Mouse (Mus musculus) CH12.LX (cell line): ENCODE data around the gene Txnrd1. TPM values are rescaled to one million over a fixed set of nuclear protein-coding genes. Genes with fewer than 3 reads are reported as not detected.

ENCODE experiments used
- DNase-seq: peaks from one replicate; pipeline ENCODE4 v3.0.0-alpha.2; 2013; ENCODE audit errors: extremely low read depth
- H3K27ac ChIP-seq: 2 replicates; pipeline ENCODE4 v1.5.1; 2012; ENCODE audit warnings: low read depth, mild to moderate bottlenecking, control low read depth, moderate library complexity; ENCODE audit not compliant: insufficient read depth
- H3K27me3 ChIP-seq: replicated peaks from 2 replicates; pipeline ENCODE3; 2012; ENCODE audit warnings: inconsistent platforms
- H3K36me3 ChIP-seq, 2 experiments: replicated peaks in 1 of 2; 2 replicates each; pipeline versions ENCODE3 to v1.6.1; 2012; ENCODE audit warnings: inconsistent platforms in 1 of 2, low read length in 1 of 2, mild to moderate bottlenecking in 1 of 2, mixed read lengths in 1 of 2, moderate library complexity in 1 of 2; ENCODE audit not compliant: control insufficient read depth in 1 of 2, insufficient read depth in 1 of 2
- H3K4me1 ChIP-seq, 2 experiments: 2 replicates each; pipeline ENCODE4 v1.6.1; 2012; ENCODE audit warnings: inconsistent platforms in 1 of 2, moderate library complexity in 1 of 2; ENCODE audit not compliant: insufficient read depth in 2 of 2, control insufficient read depth in 1 of 2
- H3K4me2 ChIP-seq: 2 replicates; pipeline ENCODE4 v1.6.1; 2012; ENCODE audit warnings: low read depth, mild to moderate bottlenecking, control low read depth; ENCODE audit not compliant: poor library complexity, insufficient read depth, severe bottlenecking
- H3K4me3 ChIP-seq, 3 experiments: fragments of 150-350 bp in 1 of 3; sonication (generic) in 1 of 3; replicated peaks in 1 of 3; 2 replicates each; pipeline versions ENCODE3 to v1.5.1; 2011 to 2012; ENCODE audit warnings: low read depth in 2 of 3, low read length in 2 of 3, mild to moderate bottlenecking in 2 of 3, moderate library complexity in 2 of 3, control low read depth in 1 of 3, improper control_type of control experiment in 1 of 3, inconsistent platforms in 1 of 3, mixed read lengths in 1 of 3; ENCODE audit not compliant: poor library complexity in 1 of 3
- H3K79me2 ChIP-seq: replicated peaks from 2 replicates; pipeline ENCODE4 v1.6.1; 2012; ENCODE audit warnings: mild to moderate bottlenecking, moderate library complexity; ENCODE audit not compliant: control insufficient read depth, poor library complexity, insufficient read depth, severe bottlenecking; ENCODE audit errors: extremely low read depth
- H3K9ac ChIP-seq: 2 replicates; pipeline ENCODE4 v1.6.1; 2012; ENCODE audit warnings: low read depth, mild to moderate bottlenecking, control low read depth, moderate library complexity; ENCODE audit not compliant: insufficient read depth
- H3K9me3 ChIP-seq: replicated peaks from 2 replicates; pipeline ENCODE3; 2012; ENCODE audit warnings: low read length, inconsistent platforms, mixed read lengths
- BHLHE40 ChIP-seq: IDR thresholded peaks from 2 replicates; pipeline ENCODE4 v1.6.1; 2011; ENCODE audit warnings: mild to moderate bottlenecking, low read depth, low read length, improper control_type of control experiment
- CHD2 ChIP-seq: IDR thresholded peaks from 2 replicates; pipeline ENCODE4 v1.6.1; 2011; ENCODE audit warnings: low read length, improper control_type of control experiment
- ELF1 ChIP-seq: IDR thresholded peaks from 2 replicates; pipeline ENCODE4 v1.6.1; 2014; ENCODE audit warnings: low read depth, mild to moderate bottlenecking, inconsistent platforms, low read length, improper control_type of control experiment
- ETS1 ChIP-seq: conservative IDR thresholded peaks from 2 replicates; pipeline ENCODE4 v1.6.1; 2012; ENCODE audit warnings: low read depth, mild to moderate bottlenecking, inconsistent platforms, low read length, improper control_type of control experiment, moderate library complexity
- HCFC1 ChIP-seq: IDR thresholded peaks from 2 replicates; pipeline ENCODE4 v1.6.1; 2012; ENCODE audit warnings: low read depth, mild to moderate bottlenecking, inconsistent platforms, low read length, improper control_type of control experiment
- JUND ChIP-seq: conservative IDR thresholded peaks from 2 replicates; pipeline ENCODE4 v1.6.1; 2011; ENCODE audit warnings: low read depth, low read length, improper control_type of control experiment
- KAT2A ChIP-seq: IDR thresholded peaks from 2 replicates; pipeline ENCODE4 v1.6.1; 2012; ENCODE audit warnings: low read length, improper control_type of control experiment, inconsistent platforms; ENCODE audit not compliant: insufficient replicate concordance
- MAFK ChIP-seq: IDR thresholded peaks from 2 replicates; pipeline ENCODE4 v1.6.1; 2011; ENCODE audit warnings: low read length, improper control_type of control experiment; ENCODE audit not compliant: insufficient replicate concordance
- MAX ChIP-seq: IDR thresholded peaks from 2 replicates; pipeline ENCODE4 v1.6.1; 2011; ENCODE audit warnings: low read length, improper control_type of control experiment
- MAZ ChIP-seq: IDR thresholded peaks from 2 replicates; pipeline ENCODE4 v1.6.1; 2012; ENCODE audit warnings: low read depth, mild to moderate bottlenecking, inconsistent platforms, low read length, improper control_type of control experiment, moderate library complexity
- MEF2A ChIP-seq: IDR thresholded peaks from 2 replicates; pipeline ENCODE4 v1.6.1; 2014; ENCODE audit warnings: low read depth, mild to moderate bottlenecking, inconsistent platforms, low read length, improper control_type of control experiment, borderline replicate concordance
- MXI1 ChIP-seq: IDR thresholded peaks from 2 replicates; pipeline ENCODE4 v1.6.1; 2011; ENCODE audit warnings: mild to moderate bottlenecking, low read depth, low read length, improper control_type of control experiment
- NELFE ChIP-seq: IDR thresholded peaks from 2 replicates; pipeline ENCODE4 v1.6.1; 2011; ENCODE audit warnings: low read depth, low read length, improper control_type of control experiment
- NRF1 ChIP-seq: IDR thresholded peaks from 2 replicates; pipeline ENCODE4 v1.6.1; 2014; ENCODE audit warnings: low read depth, mild to moderate bottlenecking, inconsistent platforms, low read length, improper control_type of control experiment, moderate library complexity
- POLR2A ChIP-seq: IDR thresholded peaks from 2 replicates; pipeline ENCODE4 v1.6.1; 2011; ENCODE audit warnings: low read depth, mild to moderate bottlenecking, improper control_type of control experiment, low read length
- RAD21 ChIP-seq: IDR thresholded peaks from 2 replicates; pipeline ENCODE4 v1.6.1; 2011; ENCODE audit warnings: low read depth, mild to moderate bottlenecking, low read length, improper control_type of control experiment, moderate library complexity
- RCOR1 ChIP-seq: conservative IDR thresholded peaks from 2 replicates; pipeline ENCODE4 v1.6.1; 2012; ENCODE audit warnings: low read depth, mild to moderate bottlenecking, inconsistent platforms, low read length, improper control_type of control experiment
- SIN3A ChIP-seq: IDR thresholded peaks from 2 replicates; pipeline ENCODE4 v1.6.1; 2012; ENCODE audit warnings: low read length, improper control_type of control experiment, inconsistent platforms
- SMC3 ChIP-seq: IDR thresholded peaks from 2 replicates; pipeline ENCODE4 v1.6.1; 2011; ENCODE audit warnings: low read depth, low read length, improper control_type of control experiment
- USF1 ChIP-seq: IDR thresholded peaks from 2 replicates; pipeline ENCODE4 v1.6.1; 2014; ENCODE audit warnings: low read depth, mild to moderate bottlenecking, inconsistent platforms, low read length, improper control_type of control experiment
- USF2 ChIP-seq: conservative IDR thresholded peaks from 2 replicates; pipeline ENCODE4 v1.6.1; 2011; ENCODE audit warnings: low read depth, low read length, improper control_type of control experiment
- ZC3H11A ChIP-seq: IDR thresholded peaks from 2 replicates; pipeline ENCODE4 v1.6.1; 2012; ENCODE audit warnings: low read depth, mild to moderate bottlenecking, inconsistent platforms, low read length, improper control_type of control experiment
- ZKSCAN1 ChIP-seq: IDR thresholded peaks from 2 replicates; pipeline ENCODE4 v1.6.1; 2012; ENCODE audit warnings: low read depth, inconsistent platforms, low read length, improper control_type of control experiment, borderline replicate concordance
- ZNF384 ChIP-seq: IDR thresholded peaks from 2 replicates; pipeline ENCODE4 v1.6.1; 2012; ENCODE audit warnings: low read depth, low read length, improper control_type of control experiment, inconsistent platforms
- dilution Hi-C: fragments of 300-500 bp; cut with MboI; formaldehyde crosslinking; loops from 2 replicates; pipeline ENCODE4 v1.14.3; 2020; ENCODE audit warnings: low sequenced_read_pairs; ENCODE audit not compliant: extremely low pct_unique_long_range_greater_than_20kb, extremely low pct_ligation_motif_present
- in situ Hi-C: fragments of 300-500 bp; cut with MboI; formaldehyde crosslinking; loops from 3 replicates; pipeline ENCODE4 v1.14.3; 2019; ENCODE audit warnings: low sequenced_read_pairs, low pct_ligation_motif_present, low pct_unique_long_range_greater_than_20kb, mixed read lengths
- polyA plus RNA-seq: library from polyadenylated mRNA; unstranded; fragments of >175 nt; gene quantifications from 2 replicates; pipeline ENCODE4 v1.2.1, GENCODE M21; 2012; ENCODE audit warnings: low read depth; ENCODE audit not compliant: insufficient read length
- total RNA-seq, 2 experiments: library from RNA; depleted of rRNA; stranded (reverse); fragments of 300-350 nt in 1 of 2; fragments of >200 nt in 1 of 2; gene quantifications; 2 replicates each; pipeline ENCODE4 v1.2.3; 2012 to 2014

Gene Txnrd1
- total and polyA plus RNA-seq, 3 experiments = 92.1 to 254 (median 133) TPM

DNA sequence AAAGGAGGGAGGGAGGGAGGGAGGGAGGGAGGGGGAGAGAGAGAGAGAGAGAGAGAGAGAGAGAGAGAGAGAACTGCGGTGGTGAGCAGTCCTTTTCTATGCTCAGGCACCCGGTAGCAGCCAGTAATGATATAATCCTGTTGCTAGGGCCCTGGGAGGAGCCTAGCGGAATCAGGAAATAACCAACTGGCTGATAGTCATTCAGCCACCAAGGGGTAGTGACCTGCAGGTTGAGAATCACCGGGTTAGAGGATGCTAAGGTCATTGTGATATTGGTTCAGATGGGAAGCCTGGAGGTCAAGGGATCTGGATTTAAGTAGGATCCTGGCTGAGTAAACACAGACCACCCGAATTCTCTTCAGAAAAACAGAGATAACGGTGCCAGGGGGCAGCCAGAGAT lies 25.6 kb upstream of the Txnrd1 start:
- DNase-seq = no peak
- Histone ChIP-seq H3K4me2 (no peak overlapping the region), H3K4me3 (no peak overlapping the region), H3K27me3 (no peaks in the 10 kb centered on the region), H3K27ac (no peak overlapping the region), H3K9me3 (peaks cover 15% of the 10 kb centered on the region), H3K79me2 (no peaks in the 10 kb centered on the region), H3K9ac (no peak overlapping the region), H3K36me3 (no peaks in the 10 kb centered on the region), H3K4me1 (peaks cover 17 to 23% of the 10 kb centered on the region in 2 experiments)
- dilution Hi-C loops = no loop called here
- TF ChIP-seq NELFE (no peak), MAFK (no peak), SIN3A (no peak), HCFC1 (no peak), NRF1 (no peak), BHLHE40 (no peak), ZC3H11A (no peak), ETS1 (no peak), ELF1 (no peak), MAZ (no peak), MAX (no peak), KAT2A (no peak), MEF2A (no peak)
- in situ Hi-C loops = loop anchor here (5.0 kb wide), 1 partner anchor 59 kb away; the partner anchor contains the start of gene Eid3

DNA sequence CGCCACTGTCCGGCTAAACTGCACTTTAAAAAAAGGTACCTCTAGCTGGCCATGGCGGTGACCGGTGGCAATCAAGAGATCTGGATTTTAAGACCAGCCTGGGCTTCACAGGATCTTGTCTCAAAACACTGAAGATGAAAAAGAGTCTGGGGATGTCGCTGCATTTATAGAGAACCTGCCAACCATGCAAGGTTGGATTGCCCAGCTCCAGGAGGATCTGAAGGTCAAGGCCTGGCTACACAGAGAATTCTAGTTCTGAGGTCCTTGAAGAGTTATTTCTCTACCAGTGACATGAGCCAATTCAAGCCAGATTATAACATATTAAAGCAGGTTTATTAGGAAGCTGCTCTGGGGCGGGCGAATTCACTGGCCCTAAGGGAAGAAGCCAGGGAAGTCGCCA lies 24.9 kb upstream of the Txnrd1 start:
- Histone ChIP-seq H3K4me3 (no peak overlapping the region), H3K4me2 (no peak overlapping the region), H3K9me3 (peaks cover 18% of the 10 kb centered on the region), H3K9ac (no peak overlapping the region), H3K27ac (no peak overlapping the region), H3K36me3 (no peaks in the 10 kb centered on the region), H3K4me1 (peaks cover 13 to 23% of the 10 kb centered on the region in 2 experiments), H3K79me2 (no peaks in the 10 kb centered on the region), H3K27me3 (no peaks in the 10 kb centered on the region)
- no peak for DNase-seq
- dilution Hi-C loops = no loop called here
- TF ChIP-seq USF1 (no peak), MXI1 (no peak), MEF2A (no peak), USF2 (no peak), CHD2 (no peak), POLR2A (no peak), MAZ (no peak), RCOR1 (no peak), MAFK (no peak), ZNF384 (no peak), ZKSCAN1 (no peak), BHLHE40 (no peak), SMC3 (no peak), ETS1 (no peak), RAD21 (no peak), HCFC1 (no peak), NRF1 (no peak), KAT2A (no peak), JUND (no peak)
- in situ Hi-C loops = loop anchor here (5.0 kb wide), 1 partner anchor 58 kb away; the partner anchor contains the start of gene Eid3
